Mouse (Mus musculus): ENCODE results near the gene Znhit3. TPM values are rescaled to one million over a fixed set of nuclear protein-coding genes. Genes with fewer than 3 reads are reported as not detected.

The Znhit3 gene
- 10 to 100 TPM in 1 of 2 experiments, 1 to 10 TPM in 1; 8.8 to 10.5 TPM for total RNA-seq (2021)

GRCm38 (mm10) chr11:84916053-84916702 lies at the start of gene Znhit3:
TSS of gene Znhit3 (minus strand) at chr11:84916366.
- intact Hi-C loops (cut with DNase I) = loop anchor here (5.0 kb wide), 1 partner anchor 266 kb away; no protein-coding TSS in a partner anchor

GRCm38 (mm10) chr11:84963556-84963955 lies 47.4 kb upstream of the Znhit3 start:
- intact Hi-C loops (cut with DNase I) = no loop called here
- no peak for DNase-seq

More at GRCm38 (mm10) chr11:84916053-84916702, at the start of gene Znhit3:
- peak; percentile 79 to 80 for DNase-seq

GRCm38 (mm10) chr11:84962536-84962935 lies 46.4 kb upstream of the Znhit3 start:
- DNase-seq = no peak
- intact Hi-C loops (cut with DNase I) = no loop called here

- intact Hi-C loops (cut with DNase I) = no loop called here
- DNase-seq = no peak
These were observed 45.4 kb upstream of the Znhit3 start for GRCm38 (mm10) chr11:84961571-84961970.

GRCm38 (mm10) chr11:84960780-84961179 lies 44.6 kb upstream of the Znhit3 start:
- DNase-seq = no peak
- intact Hi-C loops (cut with DNase I) = no loop called here

GRCm38 (mm10) chr11:84960291-84960690 lies 44.1 kb upstream of the Znhit3 start:
- DNase-seq = no peak

GRCm38 (mm10) chr11:84959701-84960181 lies 43.6 kb upstream of the Znhit3 start:
- intact Hi-C loops (cut with DNase I) = no loop called here

More at GRCm38 (mm10) chr11:84960291-84960690, 44.1 kb upstream of the Znhit3 start:
- intact Hi-C loops (cut with DNase I) = no loop called here

GRCm38 (mm10) chr11:84959181-84959580 lies 43.0 kb upstream of the Znhit3 start:
- intact Hi-C loops (cut with DNase I) = no loop called here
- no peak for DNase-seq

More at GRCm38 (mm10) chr11:84959701-84960181, 43.6 kb upstream of the Znhit3 start:
- DNase-seq = peak; percentile 41 to 56

- intact Hi-C loops (cut with DNase I) = no loop called here
- no peak for DNase-seq
These were observed 42.1 kb upstream of the Znhit3 start for GRCm38 (mm10) chr11:84958271-84958630.

- DNase-seq = peak in 1 of 2 experiments; percentile 42
- intact Hi-C loops (cut with DNase I) = no loop called here
These were observed 41.6 kb upstream of the Znhit3 start, which contains the start of gene Car4 for GRCm38 (mm10) chr11:84957591-84958270. TSS of gene Car4 (plus strand) at chr11:84957786.

GRCm38 (mm10) chr11:84957171-84957570 lies 41.0 kb upstream of the Znhit3 start:
- no peak for DNase-seq
- intact Hi-C loops (cut with DNase I) = no loop called here

GRCm38 (mm10) chr11:84956400-84956799 lies 40.2 kb upstream of the Znhit3 start:
- intact Hi-C loops (cut with DNase I) = no loop called here
- no peak for DNase-seq

- DNase-seq = no peak
- intact Hi-C loops (cut with DNase I) = no loop called here
These were observed 36.4 kb upstream of the Znhit3 start for GRCm38 (mm10) chr11:84952611-84953010.

GRCm38 (mm10) chr11:84948526-84948925 lies 32.4 kb upstream of the Znhit3 start:
- intact Hi-C loops (cut with DNase I) = no loop called here
- DNase-seq = no peak

- DNase-seq = no peak
- intact Hi-C loops (cut with DNase I) = no loop called here
These were observed 31.9 kb upstream of the Znhit3 start for GRCm38 (mm10) chr11:84948114-84948513.

GRCm38 (mm10) chr11:84947206-84947605 lies 31.0 kb upstream of the Znhit3 start:
- intact Hi-C loops (cut with DNase I) = no loop called here
- no peak for DNase-seq

- intact Hi-C loops (cut with DNase I) = no loop called here
These were observed 29.7 kb upstream of the Znhit3 start for GRCm38 (mm10) chr11:84945841-84946240.

GRCm38 (mm10) chr11:84944639-84945435 lies 28.7 kb upstream of the Znhit3 start:
- DNase-seq = no peak
- intact Hi-C loops (cut with DNase I) = no loop called here

More at GRCm38 (mm10) chr11:84945841-84946240, 29.7 kb upstream of the Znhit3 start:
- no peak for DNase-seq

GRCm38 (mm10) chr11:84943948-84944347 lies 27.8 kb upstream of the Znhit3 start:
- peak; percentile 29 to 45 for DNase-seq
- intact Hi-C loops (cut with DNase I) = no loop called here

- DNase-seq = no peak
- intact Hi-C loops (cut with DNase I) = no loop called here
These were observed 24.0 kb upstream of the Znhit3 start for GRCm38 (mm10) chr11:84940140-84940539.

- no peak for DNase-seq
- intact Hi-C loops (cut with DNase I) = no loop called here
These were observed 23.4 kb upstream of the Znhit3 start for GRCm38 (mm10) chr11:84939508-84940053.

All from heart, postnatal 36 days (tissue).